Mouse (Mus musculus): ENCODE results near the gene Ttll5. TPM values are rescaled to one million over a fixed set of nuclear protein-coding genes. Genes with fewer than 3 reads are reported as not detected.

Ttll5 gene
- polyA plus RNA-seq, 1 experiment, result 88.4 TPM

GRCm38 (mm10) chr12:85986540-85987443 lies 162.3 kb downstream of the Ttll5 start:
- no peak overlapping the region for H3K27ac ChIP-seq (ENCODE audit: insufficient read depth, low read length)
- no peak for TF ChIP-seq POLR2A (IDR thresholded peaks at IDR 0.05; ENCODE audit: borderline replicate concordance, insufficient read depth, low read length)
- no peak for TF ChIP-seq CTCF (IDR thresholded peaks at IDR 0.05; ENCODE audit: borderline replicate concordance, insufficient read depth, low read depth, low read length)
- 47% methylated on average over 13 of the region's 13 CpGs for WGBS

GRCm38 (mm10) chr12:85987444-85987889 lies 163.0 kb downstream of the Ttll5 start:
- TF ChIP-seq CTCF (IDR thresholded peaks at IDR 0.05; ENCODE audit: borderline replicate concordance, insufficient read depth, low read depth, low read length), result no peak
- TF ChIP-seq POLR2A (IDR thresholded peaks at IDR 0.05; ENCODE audit: borderline replicate concordance, insufficient read depth, low read length), result no peak
- H3K27me3 ChIP-seq (ENCODE audit: control insufficient read depth, insufficient read depth, low read length), result no peaks in the 10 kb centered on the region
- no peak for DNase-seq
- H3K4me1 ChIP-seq (ENCODE audit: control insufficient read depth, insufficient read depth, low read length), result peaks cover 18% of the 10 kb centered on the region
- no peak overlapping the region for H3K4me3 ChIP-seq (replicated peaks; ENCODE audit: insufficient read depth, low read depth, low read length)
- 64% methylated on average over 5 of the region's 5 CpGs for WGBS
- no peak overlapping the region for H3K27ac ChIP-seq (ENCODE audit: insufficient read depth, low read length)

More at GRCm38 (mm10) chr12:85986540-85987443, 162.3 kb downstream of the Ttll5 start:
- H3K4me3 ChIP-seq (replicated peaks; ENCODE audit: insufficient read depth, low read depth, low read length), result no peak overlapping the region
- H3K4me1 ChIP-seq (ENCODE audit: control insufficient read depth, insufficient read depth, low read length), result peaks cover 18% of the 10 kb centered on the region
- H3K27me3 ChIP-seq (ENCODE audit: control insufficient read depth, insufficient read depth, low read length), result no peaks in the 10 kb centered on the region
- DNase-seq, result peak in 1 of 2 experiments; percentile 37

DNA sequence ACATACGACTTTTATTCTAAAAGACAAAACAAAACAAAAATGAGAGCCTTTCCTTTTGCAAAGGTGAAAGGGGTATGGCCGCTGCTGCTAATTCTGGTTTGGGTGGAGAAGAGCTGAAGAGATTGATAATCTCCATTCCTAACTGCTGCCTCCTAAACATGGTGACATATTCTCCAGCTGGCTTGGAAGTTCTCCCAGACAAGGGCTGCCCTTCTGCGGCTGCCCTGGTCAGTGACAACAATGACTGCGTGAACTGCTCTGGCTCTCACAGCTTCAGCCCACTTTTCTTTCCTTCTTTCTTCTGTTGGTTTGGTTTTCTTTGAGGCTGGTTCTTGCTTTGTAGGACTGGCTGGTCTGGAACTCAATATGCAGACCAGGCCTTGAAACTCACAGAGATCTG lies 163.7 kb downstream of the Ttll5 start:
- TF ChIP-seq POLR2A (IDR thresholded peaks at IDR 0.05; ENCODE audit: borderline replicate concordance, insufficient read depth, low read length) (no peak), CTCF (IDR thresholded peaks at IDR 0.05; ENCODE audit: borderline replicate concordance, insufficient read depth, low read depth, low read length) (no peak)
- Histone ChIP-seq H3K4me3 (replicated peaks; ENCODE audit: insufficient read depth, low read depth, low read length) (no peak overlapping the region), H3K27ac (ENCODE audit: insufficient read depth, low read length) (no peak overlapping the region), H3K27me3 (ENCODE audit: control insufficient read depth, insufficient read depth, low read length) (no peaks in the 10 kb centered on the region), H3K4me1 (ENCODE audit: control insufficient read depth, insufficient read depth, low read length) (peaks cover 18% of the 10 kb centered on the region)
- 90% methylated on average over 4 of the region's 4 CpGs for WGBS
- no peak for DNase-seq

- no peak for DNase-seq
- Histone ChIP-seq H3K27ac (ENCODE audit: insufficient read depth, low read length) (no peak overlapping the region), H3K27me3 (ENCODE audit: control insufficient read depth, insufficient read depth, low read length) (no peaks in the 10 kb centered on the region), H3K4me3 (replicated peaks; ENCODE audit: insufficient read depth, low read depth, low read length) (no peak overlapping the region), H3K4me1 (ENCODE audit: control insufficient read depth, insufficient read depth, low read length) (peaks cover 18% of the 10 kb centered on the region)
- 93% methylated on average over 4 of the region's 4 CpGs for WGBS
- no peak for TF ChIP-seq CTCF (IDR thresholded peaks at IDR 0.05; ENCODE audit: borderline replicate concordance, insufficient read depth, low read depth, low read length)
- TF ChIP-seq POLR2A (IDR thresholded peaks at IDR 0.05; ENCODE audit: borderline replicate concordance, insufficient read depth, low read length), result no peak
These were observed 164.4 kb downstream of the Ttll5 start for GRCm38 (mm10) chr12:85988818-85989377.

- WGBS, result 45% methylated on average over 7 of the region's 7 CpGs
These were observed 167.8 kb downstream of the Ttll5 start for GRCm38 (mm10) chr12:85992013-85992837.

DNA sequence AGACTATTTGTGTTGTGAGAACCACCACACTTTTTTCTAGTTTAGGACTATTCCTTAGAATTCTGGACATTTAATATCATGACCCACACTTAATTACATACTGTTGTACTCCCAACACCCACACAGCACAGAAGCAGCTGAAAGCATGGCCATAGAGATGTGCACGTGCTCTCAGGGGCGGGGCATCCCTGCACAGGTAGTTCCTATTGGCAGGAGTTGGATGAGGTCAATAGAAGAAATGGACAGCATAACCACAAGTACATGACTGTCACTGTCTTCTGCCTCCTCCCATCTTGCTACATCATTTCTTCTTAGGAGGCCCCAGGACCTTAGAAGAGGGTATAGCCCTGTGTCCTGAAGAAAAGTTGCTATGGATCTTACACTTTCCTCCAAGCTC lies 168.4 kb downstream of the Ttll5 start:
- H3K27ac ChIP-seq (ENCODE audit: insufficient read depth, low read length), result no peak overlapping the region
- H3K4me3 ChIP-seq (replicated peaks; ENCODE audit: insufficient read depth, low read depth, low read length), result no peak overlapping the region
- no peaks in the 10 kb centered on the region for H3K27me3 ChIP-seq (ENCODE audit: control insufficient read depth, insufficient read depth, low read length)
- 95% methylated on average over 2 of the region's 2 CpGs for WGBS
- no peak for DNase-seq
- TF ChIP-seq CTCF (IDR thresholded peaks at IDR 0.05; ENCODE audit: borderline replicate concordance, insufficient read depth, low read depth, low read length) (no peak), POLR2A (IDR thresholded peaks at IDR 0.05; ENCODE audit: borderline replicate concordance, insufficient read depth, low read length) (no peak)
- no peaks in the 10 kb centered on the region for H3K4me1 ChIP-seq (ENCODE audit: control insufficient read depth, insufficient read depth, low read length)

More at GRCm38 (mm10) chr12:85992013-85992837, 167.8 kb downstream of the Ttll5 start:
- H3K27me3 ChIP-seq (ENCODE audit: control insufficient read depth, insufficient read depth, low read length), result no peaks in the 10 kb centered on the region
- no peak overlapping the region for H3K4me3 ChIP-seq (replicated peaks; ENCODE audit: insufficient read depth, low read depth, low read length)
- peaks cover 3% of the 10 kb centered on the region; the same call in 1 of the 2 replicates for H3K4me1 ChIP-seq (ENCODE audit: control insufficient read depth, insufficient read depth, low read length)
- H3K27ac ChIP-seq (ENCODE audit: insufficient read depth, low read length), result no peak overlapping the region
- peak in 1 of 2 experiments; percentile 24 for DNase-seq
- TF ChIP-seq POLR2A (IDR thresholded peaks at IDR 0.05; ENCODE audit: borderline replicate concordance, insufficient read depth, low read length) (no peak), CTCF (IDR thresholded peaks at IDR 0.05; ENCODE audit: borderline replicate concordance, insufficient read depth, low read depth, low read length) (no peak)

- 87% methylated on average over 5 of the region's 5 CpGs for WGBS
These were observed 169.4 kb downstream of the Ttll5 start for GRCm38 (mm10) chr12:85993790-85994360.

More at GRCm38 (mm10) chr12:85993790-85994360, 169.4 kb downstream of the Ttll5 start:
- TF ChIP-seq POLR2A (IDR thresholded peaks at IDR 0.05; ENCODE audit: borderline replicate concordance, insufficient read depth, low read length), result no peak
- no peak for TF ChIP-seq CTCF (IDR thresholded peaks at IDR 0.05; ENCODE audit: borderline replicate concordance, insufficient read depth, low read depth, low read length)
- no peak for DNase-seq
- Histone ChIP-seq H3K27ac (ENCODE audit: insufficient read depth, low read length) (no peak overlapping the region), H3K4me3 (replicated peaks; ENCODE audit: insufficient read depth, low read depth, low read length) (no peak overlapping the region), H3K27me3 (ENCODE audit: control insufficient read depth, insufficient read depth, low read length) (no peaks in the 10 kb centered on the region), H3K4me1 (ENCODE audit: control insufficient read depth, insufficient read depth, low read length) (no peaks in the 10 kb centered on the region)

Measured in cerebellum, adult 2 months (tissue).